Mouse (Mus musculus) forebrain, embryonic 11.5 days (tissue): Measurements from ENCODE around the gene P2ry1. TPM values are rescaled to one million over a fixed set of nuclear protein-coding genes. Genes with fewer than 3 reads are reported as not detected.

Experiments used
- ATAC-seq: fragments of 200-750 bp; cut with Nextera tagmentation; replicated peaks from 2 replicates; pipeline ENCODE4 v1.8.0; 2017; ENCODE audit warnings: moderate TSS enrichment; ENCODE audit not compliant: low FRiP score
- DNase-seq: peaks from one replicate; pipeline ENCODE4 v3.0.0-alpha.2; 2017; ENCODE audit warnings: low spot score
- H3K27ac ChIP-seq: fragments of 300-500 bp; sonication (generic); 2 replicates; pipeline ENCODE4 v1.5.1; 2014; ENCODE audit warnings: low read depth, low read length
- H3K27me3 ChIP-seq: fragments of 300-500 bp; sonication (generic); 2 replicates; pipeline ENCODE4 v1.6.1; 2014; ENCODE audit warnings: mild to moderate bottlenecking, low read length, mixed read lengths; ENCODE audit not compliant: control insufficient read depth, insufficient read depth
- H3K36me3 ChIP-seq: fragments of 300-500 bp; sonication (generic); 2 replicates; pipeline ENCODE4 v1.6.1; 2014; ENCODE audit warnings: mild to moderate bottlenecking, low read length, moderate library complexity, mixed read lengths; ENCODE audit not compliant: control insufficient read depth, insufficient read depth
- H3K4me1 ChIP-seq: fragments of 300-500 bp; sonication (generic); replicated peaks from 2 replicates; pipeline ENCODE4 v1.6.1; 2014; ENCODE audit warnings: low read length, mixed read lengths; ENCODE audit not compliant: control insufficient read depth, insufficient read depth
- H3K4me2 ChIP-seq: fragments of 300-500 bp; sonication (generic); 2 replicates; pipeline ENCODE4 v1.6.1; 2014; ENCODE audit warnings: low read depth, mild to moderate bottlenecking, low read length, moderate library complexity, mixed read lengths; ENCODE audit not compliant: severe bottlenecking
- H3K4me3 ChIP-seq: fragments of 300-500 bp; sonication (generic); 2 replicates; pipeline ENCODE4 v1.5.1; 2014; ENCODE audit warnings: low read depth, low read length
- H3K9ac ChIP-seq: fragments of 300-500 bp; sonication (generic); 2 replicates; pipeline ENCODE4 v1.6.1; 2014; ENCODE audit warnings: low read length
- H3K9me3 ChIP-seq: fragments of 300-500 bp; sonication (generic); 2 replicates; pipeline ENCODE4 v1.6.1; 2016; ENCODE audit warnings: low read length, mixed read lengths; ENCODE audit not compliant: control insufficient read depth
- WGBS: fragments of 180-500 bp; shearing (Covaris S2); extraction: QIAGEN DNeasy Blood & Tissue Kit; methylation state at CpG from one replicate; pipeline ENCODE4 v1.1.7; 2014; 5-methylcytosine and 5-hydroxymethylcytosine counted together
- polyA plus RNA-seq: library from polyadenylated mRNA; unstranded; fragments of >200 nt; fragmentation: Nextera tagmentation; extraction: Ambion mirVana; gene quantifications from 2 replicates; pipeline ENCODE4 v1.2.1, GENCODE M21; 2014

P2ry1 gene
- polyA plus RNA-seq = 4.6 and 6.0 TPM in 2 replicates

- no peaks in the 10 kb centered on the region for H3K9me3 ChIP-seq
- H3K4me3 ChIP-seq = peak within 1 kb of the TSS; percentile 64
- DNase-seq (peak; percentile 92), ATAC-seq (peak; percentile 98)
- H3K27me3 ChIP-seq = peaks cover 9% of the 10 kb centered on the region
- H3K9ac ChIP-seq = peak within 1 kb of the TSS; percentile 58
- peak within 1 kb of the TSS; percentile 83 for H3K4me2 ChIP-seq
- H3K27ac ChIP-seq = no peak within 1 kb of the TSS
- no peaks in the 10 kb centered on the region for H3K4me1 ChIP-seq
- under 1% methylated on average over 86 of the region's 90 CpGs for WGBS
- no peaks in the 10 kb centered on the region for H3K36me3 ChIP-seq
Observed at GRCm38 (mm10) chr3:61002587-61003501, at the start of gene P2ry1. P2ry1 (plus strand) TSS chr3:61002795.

GRCm38 (mm10) chr3:60953199-60953736 lies 49.3 kb upstream of the P2ry1 start:
- H3K9ac ChIP-seq = no peak overlapping the region
- no peaks in the 10 kb centered on the region for H3K27me3 ChIP-seq
- no peaks in the 10 kb centered on the region for H3K4me1 ChIP-seq
- DNase-seq (no peak), ATAC-seq (no peak)
- no peak overlapping the region for H3K4me3 ChIP-seq
- H3K36me3 ChIP-seq = no peaks in the 10 kb centered on the region
- H3K27ac ChIP-seq = no peak overlapping the region
- H3K4me2 ChIP-seq = no peak overlapping the region
- 90% methylated on average over 5 of the region's 5 CpGs for WGBS
- H3K9me3 ChIP-seq = no peaks in the 10 kb centered on the region

- Histone ChIP-seq H3K27ac (no peak overlapping the region), H3K4me3 (no peak overlapping the region), H3K9ac (no peak overlapping the region), H3K4me2 (no peak overlapping the region), H3K4me1 (no peaks in the 10 kb centered on the region), H3K27me3 (no peaks in the 10 kb centered on the region), H3K36me3 (no peaks in the 10 kb centered on the region), H3K9me3 (no peaks in the 10 kb centered on the region)
- DNase-seq (no peak), ATAC-seq (no peak)
- 80% methylated on average over 2 of the region's 2 CpGs for WGBS
Observed at GRCm38 (mm10) chr3:60954073-60954472, 48.5 kb upstream of the P2ry1 start.

GRCm38 (mm10) chr3:60958769-60959168 lies 43.8 kb upstream of the P2ry1 start:
- Histone ChIP-seq H3K4me1 (no peaks in the 10 kb centered on the region), H3K36me3 (no peaks in the 10 kb centered on the region), H3K27me3 (no peaks in the 10 kb centered on the region), H3K4me2 (no peak overlapping the region), H3K27ac (no peak overlapping the region), H3K9ac (no peak overlapping the region), H3K9me3 (no peaks in the 10 kb centered on the region), H3K4me3 (no peak overlapping the region)
- ATAC-seq = no peak
- WGBS = 92% methylated on average over 2 of the region's 2 CpGs
- no peak for DNase-seq

GRCm38 (mm10) chr3:60965137-60965536 lies 37.5 kb upstream of the P2ry1 start:
- Histone ChIP-seq H3K4me2 (no peak overlapping the region), H3K27me3 (no peaks in the 10 kb centered on the region), H3K36me3 (no peaks in the 10 kb centered on the region), H3K4me3 (no peak overlapping the region), H3K9me3 (no peaks in the 10 kb centered on the region), H3K27ac (no peak overlapping the region), H3K4me1 (no peaks in the 10 kb centered on the region), H3K9ac (no peak overlapping the region)
- 85% methylated on average over 2 of the region's 2 CpGs for WGBS
- ATAC-seq = no peak
- no peak for DNase-seq

- no peaks in the 10 kb centered on the region for H3K36me3 ChIP-seq
- DNase-seq (no peak), ATAC-seq (no peak)
- no peak overlapping the region for H3K9ac ChIP-seq
- H3K9me3 ChIP-seq = no peaks in the 10 kb centered on the region
- no peaks in the 10 kb centered on the region for H3K4me1 ChIP-seq
- H3K27me3 ChIP-seq = no peaks in the 10 kb centered on the region
- 92% methylated on average over 1 of the region's 1 CpGs for WGBS
- no peak overlapping the region for H3K27ac ChIP-seq
- H3K4me3 ChIP-seq = no peak overlapping the region
- H3K4me2 ChIP-seq = no peak overlapping the region
Observed at GRCm38 (mm10) chr3:60974944-60975343, 27.7 kb upstream of the P2ry1 start.

- Histone ChIP-seq H3K4me3 (no peak overlapping the region), H3K4me2 (no peak overlapping the region), H3K36me3 (no peaks in the 10 kb centered on the region), H3K27ac (no peak overlapping the region), H3K27me3 (no peaks in the 10 kb centered on the region), H3K9me3 (no peaks in the 10 kb centered on the region), H3K9ac (no peak overlapping the region), H3K4me1 (no peaks in the 10 kb centered on the region)
- ATAC-seq (no peak), DNase-seq (no peak)
- 87% methylated on average over 3 of the region's 3 CpGs for WGBS
Observed at GRCm38 (mm10) chr3:60982109-60982508, 20.5 kb upstream of the P2ry1 start.

- no peak for ATAC-seq
- Histone ChIP-seq H3K9ac (no peak overlapping the region), H3K4me3 (no peak overlapping the region), H3K27ac (no peak overlapping the region), H3K27me3 (no peaks in the 10 kb centered on the region), H3K36me3 (no peaks in the 10 kb centered on the region), H3K4me1 (no peaks in the 10 kb centered on the region), H3K9me3 (no peaks in the 10 kb centered on the region), H3K4me2 (no peak overlapping the region)
- WGBS = 85% methylated on average over 3 of the region's 3 CpGs
- DNase-seq = no peak
Observed at GRCm38 (mm10) chr3:60998064-60998463, 4.5 kb upstream of the P2ry1 start.
